Comparison of ENCODE assay signal across 42 mouse cellular contexts in genomic region chr7:34298818-34299217, GRCm38 (mm10). TPM values are rescaled to one million over a fixed set of nuclear protein-coding genes. Genes with fewer than 3 reads are reported as not detected.
DNase-seq lines count a peak whose midpoint lies in the region; ATAC-seq and TF ChIP-seq lines count a peak whose summit lies in the region.
"Had no signal": no experiment of that assay in that cellular context is flagged by ENCODE, and none has a peak within 500 bp of the region (broad histone marks: within the 10 kb centered on the region; RNA-seq: fewer than 3 reads in every experiment).

No protein-coding gene starts in this region.

- TF ChIP-seq EP300 in CH12.LX (IDR thresholded peaks at IDR 0.05; ENCODE audit: low read length) = no peak

- H3K27me3 ChIP-seq in heart, embryonic 15.5 days = no peaks in the 10 kb centered on the region
- H3K27me3 ChIP-seq in heart, embryonic 12.5 days (replicated peaks) = no peaks in the 10 kb centered on the region
- H3K27me3 ChIP-seq in kidney, postnatal 0 days (ENCODE audit: insufficient read depth, low read length) = no peaks in the 10 kb centered on the region
- H3K27me3 ChIP-seq in CH12.LX (replicated peaks) = no peaks in the 10 kb centered on the region
- H3K27me3 ChIP-seq: embryonic facial prominence, embryonic 15.5 days; forebrain, embryonic 13.5 days; limb, embryonic 13.5 days; liver, embryonic 12.5 days; midbrain, embryonic 12.5 days; neural tube, embryonic 13.5 days; Patski had no signal

- 0 out of 2 replicates have a peak, but pooled peaks cover 2% of the 10 kb centered on the region for H3K36me3 ChIP-seq in heart, embryonic 15.5 days
- H3K36me3 ChIP-seq in heart, embryonic 12.5 days = peaks cover 20% of the 10 kb centered on the region
- H3K36me3 ChIP-seq in kidney, postnatal 0 days (ENCODE audit: insufficient read depth, low read length) = peaks cover 5% of the 10 kb centered on the region; the same call in 1 of the 2 replicates
- H3K36me3 ChIP-seq in CH12.LX (replicated peaks in 1 of 2; ENCODE audit: control insufficient read depth in 1 of 2, insufficient read depth in 1 of 2, low read length in 1 of 2) = peaks cover 0 to 18% of the 10 kb centered on the region in 2 experiments
- H3K36me3 ChIP-seq in ES-E14 (ENCODE audit: control insufficient read depth, insufficient read depth, low read length, poor library complexity, severe bottlenecking) = no peaks in the 10 kb centered on the region

- peaks cover 20% of the 10 kb centered on the region for H3K4me1 ChIP-seq in heart, embryonic 15.5 days (replicated peaks)
- peaks cover 28% of the 10 kb centered on the region for H3K4me1 ChIP-seq in heart, embryonic 12.5 days (replicated peaks)
- H3K4me1 ChIP-seq in kidney, postnatal 0 days (replicated peaks; ENCODE audit: insufficient read depth, low read length) = peaks cover 4% of the 10 kb centered on the region
- H3K4me1 ChIP-seq in CH12.LX (ENCODE audit: control insufficient read depth in 1 of 2, insufficient read depth in 2 of 2) = peaks cover 5 to 20% of the 10 kb centered on the region in 2 experiments; a peak in 3 of 4 replicates
- H3K4me1 ChIP-seq in ES-E14 (ENCODE audit: control insufficient read depth in 2 of 2, insufficient read depth in 2 of 2, low read length in 2 of 2, poor library complexity in 1 of 2) = no peaks in the 10 kb centered on the region
- H3K4me1 ChIP-seq: embryonic facial prominence, embryonic 15.5 days; forebrain, embryonic 13.5 days; midbrain, embryonic 12.5 days; neural tube, embryonic 13.5 days had no signal

- no peak overlapping the region for H3K4me3 ChIP-seq in heart, embryonic 15.5 days
- H3K4me3 ChIP-seq in heart, embryonic 12.5 days = no peak overlapping the region
- no peak overlapping the region for H3K4me3 ChIP-seq in kidney, postnatal 0 days (replicated peaks; ENCODE audit: low read depth, low read length)
- no peak overlapping the region for H3K4me3 ChIP-seq in CH12.LX (replicated peaks in 1 of 3; ENCODE audit: low read depth in 2 of 3, low read length in 2 of 3, poor library complexity in 1 of 3)
- no peak overlapping the region for H3K4me3 ChIP-seq in ES-E14 (ENCODE audit: insufficient read depth in 1 of 2, low read depth in 1 of 2, low read length in 2 of 2, poor library complexity in 1 of 2, severe bottlenecking in 1 of 2)
- H3K4me3 ChIP-seq: embryonic facial prominence, embryonic 15.5 days; forebrain, embryonic 13.5 days; heart, adult 2 months; limb, embryonic 13.5 days; liver, embryonic 12.5 days; midbrain, embryonic 12.5 days; myocyte; neural tube, embryonic 13.5 days had no signal

- TF ChIP-seq POLR2A in CH12.LX (IDR thresholded peaks at IDR 0.05; ENCODE audit: low read depth, low read length) = no peak

- DNase-seq in kidney, postnatal 0 days (ENCODE audit: low spot score) = peak; percentile 70
- DNase-seq in kidney, postnatal 25 days = no peak
- no peak for DNase-seq in CH12.LX (ENCODE audit: extremely low read depth)
- DNase-seq in ES-E14 (ENCODE audit: low read depth, low spot score) = no peak
- DNase-seq in liver = no peak
- DNase-seq: adrenal gland, postnatal 14 days; B cell, adult 2 months; cerebellum, adult 11 months; cerebellum, adult 9-10 months; cerebellum, postnatal 36 days; embryo, embryonic 11 days; gastrocnemius, postnatal 25 days; heart, adult 2 months; kidney, adult 11 months; kidney, postnatal 14 days; liver, postnatal 0 days; lung, postnatal 4 days; right cerebral cortex, postnatal 4 days; thymus, adult 18-20 months; thymus, postnatal 25 days had no signal

- H3K79me2 ChIP-seq in CH12.LX (replicated peaks; ENCODE audit: control insufficient read depth, extremely low read depth, insufficient read depth, poor library complexity, severe bottlenecking) = 0 out of 2 replicates have a peak, but pooled peaks cover 2% of the 10 kb centered on the region

- H3K4me2 ChIP-seq in heart, embryonic 15.5 days = no peak overlapping the region
- H3K4me2 ChIP-seq in heart, embryonic 12.5 days = no peak overlapping the region
- H3K4me2 ChIP-seq in kidney, postnatal 0 days (ENCODE audit: low read length) = no peak overlapping the region
- no peak overlapping the region for H3K4me2 ChIP-seq in CH12.LX (ENCODE audit: insufficient read depth, low read depth, poor library complexity, severe bottlenecking)
- H3K4me2 ChIP-seq: embryonic facial prominence, embryonic 15.5 days; forebrain, embryonic 13.5 days; hindbrain, embryonic 14.5 days; limb, embryonic 13.5 days; liver, embryonic 12.5 days; midbrain, embryonic 12.5 days; neural tube, embryonic 13.5 days had no signal

- H3K9me3 ChIP-seq in heart, embryonic 15.5 days (replicated peaks) = no peaks in the 10 kb centered on the region
- no peaks in the 10 kb centered on the region for H3K9me3 ChIP-seq in heart, embryonic 12.5 days (replicated peaks)
- H3K9me3 ChIP-seq in kidney, postnatal 0 days (replicated peaks; ENCODE audit: low read length) = no peaks in the 10 kb centered on the region
- no peaks in the 10 kb centered on the region for H3K9me3 ChIP-seq in CH12.LX (replicated peaks; ENCODE audit: low read length)
- H3K9me3 ChIP-seq in ES-E14 (ENCODE audit: control insufficient read depth, insufficient read depth, low read depth, low read length) = no peaks in the 10 kb centered on the region
- H3K9me3 ChIP-seq: embryonic facial prominence, embryonic 15.5 days; G1E; limb, embryonic 13.5 days; liver, embryonic 12.5 days; megakaryocyte, embryonic 14.5 days; midbrain, embryonic 12.5 days; neural tube, embryonic 13.5 days had no signal

- dilution Hi-C loops in CH12.LX (cut with MboI; ENCODE audit: extremely low pct_ligation_motif_present, extremely low pct_unique_long_range_greater_than_20kb, low sequenced_read_pairs) = no loop called here

- whole genome bisulfite sequencing in heart, embryonic 15.5 days = 88% methylated on average over 2 of the region's 2 CpGs
- WGBS in heart, embryonic 12.5 days = 80% methylated on average over 2 of the region's 2 CpGs
- 90% methylated on average over 2 of the region's 2 CpGs for WGBS in kidney, postnatal 0 days

- no peak for TF ChIP-seq CTCF in kidney, postnatal 0 days (IDR thresholded peaks at IDR 0.05; ENCODE audit: low read depth)
- no peak for TF ChIP-seq CTCF in CH12.LX (conservative IDR thresholded peaks at IDR 0.05 in 1 of 2, IDR thresholded peaks at IDR 0.05 in 1 of 2; ENCODE audit: low read depth in 2 of 2, low read length in 2 of 2)

- H3K9ac ChIP-seq in heart, embryonic 15.5 days = no peak overlapping the region
- H3K9ac ChIP-seq in heart, embryonic 12.5 days = no peak overlapping the region
- H3K9ac ChIP-seq in kidney, postnatal 0 days (ENCODE audit: low read depth, low read length) = no peak overlapping the region
- H3K9ac ChIP-seq in CH12.LX (ENCODE audit: insufficient read depth, low read depth) = no peak overlapping the region
- no peak overlapping the region for H3K9ac ChIP-seq in ES-E14 (ENCODE audit: insufficient read depth, low read depth, low read length, poor library complexity, severe bottlenecking)
- H3K9ac ChIP-seq: embryonic facial prominence, embryonic 15.5 days; forebrain, embryonic 13.5 days; hindbrain, embryonic 14.5 days; limb, embryonic 13.5 days; liver, embryonic 12.5 days; liver, postnatal 0 days; midbrain, embryonic 12.5 days; neural tube, embryonic 13.5 days had no signal

- H3K27ac ChIP-seq in heart, embryonic 15.5 days = peak overlapping the region; percentile 55; the same call in 1 of the 2 replicates
- H3K27ac ChIP-seq in heart, embryonic 12.5 days (ENCODE audit: poor library complexity, severe bottlenecking) = no peak overlapping the region
- H3K27ac ChIP-seq in kidney, postnatal 0 days = 0 out of 2 replicates have a peak overlapping the region, but pooled peaks have one; percentile 19
- H3K27ac ChIP-seq in CH12.LX (ENCODE audit: insufficient read depth, low read depth) = no peak overlapping the region
- H3K27ac ChIP-seq in ES-E14 (ENCODE audit: insufficient read depth, low read depth, low read length, poor library complexity, severe bottlenecking) = no peak overlapping the region
- H3K27ac ChIP-seq: embryonic facial prominence, embryonic 15.5 days; forebrain, embryonic 13.5 days; heart, adult 2 months; hindbrain, embryonic 14.5 days; limb, embryonic 13.5 days; liver, embryonic 12.5 days; midbrain, embryonic 12.5 days; neural tube, embryonic 13.5 days; stomach, postnatal 0 days had no signal

- no peak for TF ChIP-seq RAD21 in CH12.LX (IDR thresholded peaks at IDR 0.05; ENCODE audit: low read depth, low read length)

- in situ Hi-C loops in CH12.LX (cut with MboI; ENCODE audit: low pct_ligation_motif_present, low pct_unique_long_range_greater_than_20kb, low sequenced_read_pairs) (no loop called here), ES-E14 (cut with MboI; ENCODE audit: low sequenced_read_pairs in 2 of 2, unreplicated experiment in 2 of 2) (no loop called here)

- no peak for ATAC-seq in heart, embryonic 15.5 days (replicated peaks; ENCODE audit: insufficient number of reproducible peaks, insufficient read depth, low FRiP score, low read depth)
- ATAC-seq in heart, embryonic 12.5 days (ENCODE audit: insufficient number of reproducible peaks, low FRiP score) = no peak
- no peak for ATAC-seq in kidney, postnatal 0 days (replicated peaks; ENCODE audit: low FRiP score, low read depth)
- ATAC-seq: forebrain, embryonic 13.5 days; inflammation-experienced regulatory T-cells, adult 6 months; liver, embryonic 12.5 days; liver, postnatal 0 days; Patski had no signal

TF ChIP-seq in CH12.LX, 34 proteins besides CTCF, POLR2A, EP300 and RAD21 (continues in another document):
- TF ChIP-seq IRF4 (IDR thresholded peaks at IDR 0.05; ENCODE audit: low read depth, low read length) (no peak), ELF1 (IDR thresholded peaks at IDR 0.05; ENCODE audit: low read depth, low read length) (no peak)

TF ChIP-seq in ES-E14, 5 proteins besides CTCF, POLR2A, EP300 and RAD21 (continues in another document):
- TF ChIP-seq ZC3H11A (IDR thresholded peaks at IDR 0.05; ENCODE audit: borderline replicate concordance, low read depth, low read length) (no peak), HCFC1 (IDR thresholded peaks at IDR 0.05; ENCODE audit: borderline replicate concordance, insufficient read depth, low read length) (no peak)

RNA-seq across cellular contexts. Expression of gene 4931406P16Rik, which starts 14.5 kb away (rescaled TPM):
- 28.2 and 32.5 TPM in 2 replicates for polyA plus RNA-seq in heart, embryonic 15.5 days (2015; fragmentation: Nextera tagmentation; extraction: Ambion mirVana)
- 50.3 and 53.7 TPM in 2 replicates for polyA plus RNA-seq in heart, embryonic 12.5 days (2016; fragmentation: Nextera tagmentation; extraction: Ambion mirVana)
- 39.1 and 41.2 TPM in 2 replicates for polyA plus RNA-seq in kidney, postnatal 0 days (2015; fragmentation: Nextera tagmentation; extraction: Ambion mirVana)
- total RNA-seq in CH12.LX (2012; rRNA removed) (9.0 and 10.0 TPM in 2 replicates), CH12.LX (2014; rRNA removed) (11.7 and 11.8 TPM in 2 replicates), ES-E14 (2012; rRNA removed) (29.0 and 33.6 TPM in 2 replicates)
- 10.2 and 15.6 TPM in 2 replicates for polyA plus RNA-seq in CH12.LX (2012; ENCODE audit: insufficient read length, low read depth)

RNA-seq across cellular contexts. Expression of gene Gm6096, which starts 48.0 kb away (rescaled TPM):
- polyA plus RNA-seq in heart, embryonic 15.5 days (2015; fragmentation: Nextera tagmentation; extraction: Ambion mirVana) = 0.31 TPM in 1 of 2 replicates, not detected in the other
- polyA plus RNA-seq in heart, embryonic 12.5 days (2016; fragmentation: Nextera tagmentation; extraction: Ambion mirVana) = 0.86 TPM in 1 of 2 replicates, not detected in the other
- polyA plus RNA-seq in kidney, postnatal 0 days (2015; fragmentation: Nextera tagmentation; extraction: Ambion mirVana) = 0.32 TPM in 1 of 2 replicates, not detected in the other
- not detected in 2 replicates for total RNA-seq in CH12.LX (2012; rRNA removed)
- not detected in 2 replicates for total RNA-seq in CH12.LX (2014; rRNA removed)
- not detected in 2 replicates for polyA plus RNA-seq in CH12.LX (2012; ENCODE audit: insufficient read length, low read depth)
- not detected in 2 replicates for total RNA-seq in ES-E14 (2012; rRNA removed)
- total RNA-seq: adrenal gland, postnatal 14 days; G1E; gastrocnemius, postnatal 25 days; heart, adult 2 months; hematopoietic stem cell, adult 5-6 weeks; layer of hippocampus, adult 8-10 months; layer of hippocampus, postnatal 25 days; left cerebral cortex, adult 8-10 months; left cerebral cortex, postnatal 36 days; midbrain, postnatal 0 days had no signal
- polyA plus RNA-seq: embryonic facial prominence, embryonic 15.5 days; forebrain, embryonic 13.5 days; G1E; heart, adult 2 months; inflammation-experienced regulatory T-cells, adult 6 months; liver, embryonic 12.5 days; liver, postnatal 0 days; midbrain, postnatal 0 days; neural tube, embryonic 13.5 days; spleen, adult 2 months; stomach, postnatal 0 days had no signal

Comparison
In these comparisons a context has a peak if more than half of its experiments do, and no peak if none do; other contexts are left out.
1. H3K27ac ChIP-seq: peak in heart, embryonic 15.5 days (single experiment) and kidney, postnatal 0 days (single experiment); none in heart, embryonic 12.5 days (single experiment), CH12.LX (single experiment) and ES-E14 (single experiment).